Mouse (Mus musculus) mesoderm, embryonic 11.5 days (tissue): ENCODE measurements around the gene Intu.

ENCODE experiments used
- DNase-seq: peaks from one replicate; pipeline ENCODE4 v3.0.0-alpha.2; 2012; ENCODE audit warnings: low read depth, low spot score

Intu gene

GRCm38 (mm10) chr3:40531286-40532141 is at the start of gene Intu:
Intu (plus strand) TSS chr3:40531286.
- DNase-seq = peak; percentile 60

- peak; percentile 59 for DNase-seq
Observed at GRCm38 (mm10) chr3:40483221-40483654, 47.8 kb upstream of the Intu start.

GRCm38 (mm10) chr3:40487381-40487780 is 43.7 kb upstream of the Intu start:
- no peak for DNase-seq

GRCm38 (mm10) chr3:40491742-40492141 is 39.3 kb upstream of the Intu start:
- DNase-seq = no peak

GRCm38 (mm10) chr3:40498898-40499297 is 32.2 kb upstream of the Intu start:
- DNase-seq = no peak

GRCm38 (mm10) chr3:40500157-40500808 is 30.8 kb upstream of the Intu start:
- no peak for DNase-seq

- no peak for DNase-seq
Observed at GRCm38 (mm10) chr3:40504377-40504776, 26.7 kb upstream of the Intu start.

- no peak for DNase-seq
Observed at GRCm38 (mm10) chr3:40505451-40506014, 25.6 kb upstream of the Intu start.

- no peak for DNase-seq
Observed at GRCm38 (mm10) chr3:40508927-40509576, 22.0 kb upstream of the Intu start.

- DNase-seq = no peak
Observed at GRCm38 (mm10) chr3:40510567-40510966, 20.5 kb upstream of the Intu start.

GRCm38 (mm10) chr3:40512936-40513829 is 17.9 kb upstream of the Intu start:
- no peak for DNase-seq

GRCm38 (mm10) chr3:40518240-40518639 is 12.8 kb upstream of the Intu start:
- DNase-seq = no peak

GRCm38 (mm10) chr3:40519555-40519954 is 11.5 kb upstream of the Intu start:
- DNase-seq = no peak

- no peak for DNase-seq
Observed at GRCm38 (mm10) chr3:40520567-40520966, 10.5 kb upstream of the Intu start.

- no peak for DNase-seq
Observed at GRCm38 (mm10) chr3:40522446-40522845, 8.6 kb upstream of the Intu start.

GRCm38 (mm10) chr3:40522846-40523245 is 8.2 kb upstream of the Intu start:
- DNase-seq = no peak

GRCm38 (mm10) chr3:40523371-40523783 is 7.7 kb upstream of the Intu start:
- DNase-seq = peak; percentile 47

- no peak for DNase-seq
Observed at GRCm38 (mm10) chr3:40524841-40525240, 6.2 kb upstream of the Intu start.

GRCm38 (mm10) chr3:40525341-40525740 is 5.7 kb upstream of the Intu start:
- peak; percentile 76 for DNase-seq

GRCm38 (mm10) chr3:40526095-40526494 is 5.0 kb upstream of the Intu start:
- DNase-seq = no peak

- no peak for DNase-seq
Observed at GRCm38 (mm10) chr3:40527218-40527617, 3.9 kb upstream of the Intu start.
